Mouse (Mus musculus) liver, postnatal 0 days (tissue): ENCODE measurements around the gene Fscn3. TPM values are rescaled to one million over a fixed set of nuclear protein-coding genes. Genes with fewer than 3 reads are reported as not detected.

ENCODE experiments used
- ATAC-seq: fragments of 200-750 bp; cut with Nextera tagmentation; 2 replicates; pipeline ENCODE4 v1.8.0; 2017; ENCODE audit warnings: mild to moderate bottlenecking, moderate library complexity
- DNase-seq: peaks from one replicate; pipeline ENCODE4 v3.0.0-alpha.2; 2016
- H3K27ac ChIP-seq: fragments of 300-500 bp; sonication (generic); 2 replicates; pipeline ENCODE4 v1.5.1; 2014; ENCODE audit warnings: antibody characterized with exemption, moderate library complexity, mild to moderate bottlenecking, low read depth
- H3K27me3 ChIP-seq: fragments of 300-500 bp; sonication (generic); 2 replicates; pipeline ENCODE4 v1.6.1; 2014; ENCODE audit warnings: low read length, control low read depth, mixed read lengths; ENCODE audit not compliant: insufficient read depth
- H3K36me3 ChIP-seq: fragments of 300-500 bp; sonication (generic); replicated peaks from 2 replicates; pipeline ENCODE4 v1.6.1; 2014; ENCODE audit warnings: mild to moderate bottlenecking, control low read depth, low read length, moderate library complexity, mixed read lengths; ENCODE audit not compliant: insufficient read depth
- H3K4me1 ChIP-seq: fragments of 300-500 bp; sonication (generic); 2 replicates; pipeline ENCODE4 v1.6.1; 2014; ENCODE audit warnings: antibody characterized with exemption, mild to moderate bottlenecking, control low read depth; ENCODE audit not compliant: insufficient read depth
- H3K4me2 ChIP-seq: fragments of 300-500 bp; sonication (generic); 2 replicates; pipeline ENCODE4 v1.6.1; 2014; ENCODE audit warnings: low read depth, mild to moderate bottlenecking, low read length, moderate library complexity, mixed read lengths
- H3K4me3 ChIP-seq: fragments of 300-500 bp; sonication (generic); 2 replicates; pipeline ENCODE4 v1.5.1; 2014; ENCODE audit warnings: low read depth, low read length
- H3K9ac ChIP-seq: fragments of 300-500 bp; sonication (generic); replicated peaks from 2 replicates; pipeline ENCODE4 v1.6.1; 2014; ENCODE audit warnings: mild to moderate bottlenecking, moderate library complexity
- H3K9me3 ChIP-seq: fragments of 300-500 bp; sonication (generic); 2 replicates; pipeline ENCODE4 v1.6.1; 2016; ENCODE audit warnings: mild to moderate bottlenecking, control low read depth, low read length, mixed read lengths
- CTCF ChIP-seq: sonication (generic); IDR thresholded peaks from 2 replicates; pipeline ENCODE4 v1.5.1; 2016; ENCODE audit warnings: antibody characterized with exemption, low read depth
- EP300 ChIP-seq: IDR thresholded peaks from 2 replicates; pipeline ENCODE4 v1.6.1; 2016; ENCODE audit warnings: antibody characterized with exemption, low read depth, mild to moderate bottlenecking
- WGBS: fragments of 180-500 bp; shearing (Covaris S2); extraction: QIAGEN DNeasy Blood & Tissue Kit; methylation state at CpG from one replicate; pipeline ENCODE4 v1.1.7; 2014; ENCODE audit not compliant: insufficient replicate concordance; 5-methylcytosine and 5-hydroxymethylcytosine counted together
- polyA plus RNA-seq: library from polyadenylated mRNA; unstranded; fragments of >200 nt; fragmentation: Nextera tagmentation; extraction: Ambion mirVana; gene quantifications from 2 replicates; pipeline ENCODE4 v1.2.1, GENCODE M21; 2015

Fscn3 gene
- polyA plus RNA-seq, 1 experiment from 2014 or later = 0.06 TPM

DNA sequence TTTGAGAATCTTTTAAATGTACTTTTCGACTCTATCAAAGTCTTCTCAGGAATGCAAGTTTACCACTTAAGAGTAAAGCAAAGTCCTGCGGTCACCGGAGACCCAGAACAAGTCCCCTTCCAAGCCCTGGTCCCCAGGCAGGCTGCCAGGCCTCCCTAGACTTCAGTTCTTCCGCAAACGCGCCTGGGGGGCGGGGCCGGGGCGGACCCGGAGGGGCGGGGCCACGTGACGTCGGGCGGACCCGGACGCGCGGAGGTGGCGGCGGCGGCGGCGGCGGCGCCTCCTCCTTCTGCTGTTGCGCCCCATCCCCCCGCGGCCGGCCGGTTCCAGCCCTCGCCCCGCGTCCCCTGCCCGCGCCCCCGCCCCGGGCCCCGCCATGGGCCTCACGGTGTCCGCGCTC is 4.3 kb upstream of the Fscn3 start, which contains the start of gene Arf5:
Arf5 (plus strand) TSS at position 248 of the 400 bp plus-strand sequence.
- no peaks in the 10 kb centered on the region for H3K27me3 ChIP-seq
- no peaks in the 10 kb centered on the region for H3K9me3 ChIP-seq
- TF ChIP-seq EP300 (no peak), CTCF (no peak)
- H3K36me3 ChIP-seq = peaks cover 24% of the 10 kb centered on the region
- H3K9ac ChIP-seq = peak within 1 kb of the TSS; percentile 98
- 1% methylated on average over 33 of the region's 42 CpGs for WGBS
- H3K4me3 ChIP-seq = peak within 1 kb of the TSS; percentile 98
- H3K27ac ChIP-seq = peak within 1 kb of the TSS; percentile 91
- ATAC-seq = peak; percentile 57
- H3K4me2 ChIP-seq = peak within 1 kb of the TSS; percentile 93
- H3K4me1 ChIP-seq = peaks cover 47% of the 10 kb centered on the region
- DNase-seq = peak; percentile 98

DNA sequence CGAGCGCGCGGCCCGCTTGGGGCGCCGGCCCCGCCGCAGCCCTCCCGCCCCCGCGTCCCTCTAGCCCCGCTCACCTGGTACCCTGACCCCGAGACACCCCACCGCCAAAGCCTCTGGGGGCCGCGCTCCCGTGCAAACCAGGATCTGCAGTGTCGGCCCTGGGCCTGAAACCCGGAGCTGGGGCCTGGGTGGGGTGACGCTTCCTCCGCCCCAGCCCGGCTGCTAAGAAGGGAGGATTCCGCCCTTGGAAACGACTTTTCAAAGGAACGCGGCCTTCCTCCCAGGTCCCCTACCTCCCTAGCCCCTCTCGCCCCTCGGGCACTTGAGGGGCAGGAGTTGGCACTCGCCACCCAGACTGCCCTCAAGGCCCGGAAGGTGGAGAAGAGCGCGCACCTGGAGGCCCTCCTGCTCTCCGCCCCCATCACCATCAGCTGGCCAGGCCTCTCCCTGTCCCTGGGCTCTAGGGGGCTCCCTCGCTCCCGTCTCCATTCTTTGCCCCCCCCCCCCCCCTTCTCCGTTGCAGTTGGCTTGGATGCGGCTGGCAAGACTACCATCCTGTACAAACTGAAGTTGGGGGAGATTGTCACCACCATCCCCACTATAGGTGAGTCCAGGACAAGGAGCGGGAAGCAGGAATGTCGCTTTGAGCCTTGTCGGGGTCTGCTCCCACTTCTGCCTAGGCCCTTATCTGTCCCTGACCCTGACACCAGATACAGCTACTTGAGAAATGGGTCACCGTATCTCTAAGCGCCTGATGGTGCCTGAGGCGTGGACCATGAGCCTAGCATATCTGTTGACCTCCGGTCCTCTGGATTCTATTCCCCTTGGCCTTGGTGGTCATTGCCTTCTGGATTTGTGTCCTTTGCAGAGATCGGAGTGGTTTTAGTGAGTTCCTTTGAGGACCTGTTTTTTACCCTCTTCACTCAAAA is 3.6 kb upstream of the Fscn3 start:
- TF ChIP-seq EP300 (peak; percentile 90), CTCF (peak; percentile 59)
- Histone ChIP-seq H3K4me3 (peak overlapping the region; percentile 98), H3K9me3 (no peaks in the 10 kb centered on the region), H3K9ac (peak overlapping the region; percentile 98), H3K27me3 (no peaks in the 10 kb centered on the region), H3K4me2 (peak overlapping the region; percentile 75), H3K36me3 (peaks cover 18% of the 10 kb centered on the region), H3K27ac (peak overlapping the region; percentile 91), H3K4me1 (peaks cover 47% of the 10 kb centered on the region)
- peak; percentile 72 for DNase-seq
- WGBS = 7% methylated on average over 36 of the region's 46 CpGs
- ATAC-seq = peak; percentile 46

DNA sequence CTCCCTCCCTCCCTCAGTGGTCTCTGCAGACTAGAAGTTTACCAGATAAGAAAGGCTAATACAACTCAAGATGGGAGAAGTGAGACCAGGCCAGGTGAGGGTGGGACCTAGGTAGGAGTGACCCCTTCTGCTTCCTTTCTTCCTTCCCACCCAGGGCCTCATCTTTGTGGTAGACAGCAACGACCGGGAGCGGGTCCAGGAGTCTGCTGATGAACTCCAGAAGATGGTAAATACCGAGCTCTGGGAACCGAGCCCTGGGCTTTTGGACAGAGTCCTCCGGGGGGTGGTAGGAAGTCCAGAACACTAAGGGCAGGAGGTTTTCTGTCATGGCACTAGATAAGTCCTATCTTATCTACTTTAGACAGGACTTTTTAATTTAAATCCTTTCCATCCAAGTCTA is 2.6 kb upstream of the Fscn3 start:
- WGBS = 61% methylated on average over 6 of the region's 6 CpGs
- peak overlapping the region; percentile 98 for H3K4me3 ChIP-seq
- H3K4me2 ChIP-seq = peak overlapping the region; percentile 75
- ATAC-seq = no peak
- peak overlapping the region; percentile 91; the same call in 1 of the 2 replicates for H3K27ac ChIP-seq
- H3K27me3 ChIP-seq = no peaks in the 10 kb centered on the region
- DNase-seq = no peak
- peaks cover 37% of the 10 kb centered on the region for H3K4me1 ChIP-seq
- TF ChIP-seq CTCF = no peak
- no peak for TF ChIP-seq EP300
- no peaks in the 10 kb centered on the region for H3K9me3 ChIP-seq
- H3K36me3 ChIP-seq = peaks cover 18% of the 10 kb centered on the region
- H3K9ac ChIP-seq = peak overlapping the region; percentile 98

DNA sequence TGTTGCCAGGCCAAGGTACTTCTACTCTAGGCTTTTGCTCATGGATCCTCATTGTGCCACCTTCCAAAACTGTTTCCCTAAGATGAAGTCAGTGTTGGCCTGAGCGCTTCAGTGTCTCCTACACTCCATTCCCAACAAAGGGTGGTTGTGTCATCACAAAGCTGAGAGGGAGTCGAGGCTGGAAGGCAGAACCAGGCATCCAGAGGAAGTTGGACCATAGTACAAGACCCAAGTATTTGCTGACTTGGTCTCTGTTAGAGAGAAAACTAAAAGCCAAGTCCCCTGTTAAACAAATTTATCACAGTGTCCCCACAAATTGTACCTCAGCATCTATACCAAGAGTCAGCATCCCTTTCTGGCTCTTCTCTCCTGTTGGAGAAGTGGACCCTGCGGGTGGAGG is 701 bp downstream of the Fscn3 start, which contains the start of gene Gcc1:
Gcc1 (minus strand) TSS at position 101 of the 400 bp plus-strand sequence.
- no peak within 1 kb of the TSS for H3K4me3 ChIP-seq
- H3K4me1 ChIP-seq = peaks cover 19% of the 10 kb centered on the region
- ATAC-seq = no peak
- no peaks in the 10 kb centered on the region for H3K9me3 ChIP-seq
- H3K9ac ChIP-seq = no peak within 1 kb of the TSS
- peaks cover 18% of the 10 kb centered on the region for H3K36me3 ChIP-seq
- no peaks in the 10 kb centered on the region for H3K27me3 ChIP-seq
- 85% methylated on average over 3 of the region's 3 CpGs for WGBS
- DNase-seq = no peak
- no peak for TF ChIP-seq EP300
- TF ChIP-seq CTCF = no peak
- H3K27ac ChIP-seq = no peak within 1 kb of the TSS
- H3K4me2 ChIP-seq = no peak within 1 kb of the TSS

DNA sequence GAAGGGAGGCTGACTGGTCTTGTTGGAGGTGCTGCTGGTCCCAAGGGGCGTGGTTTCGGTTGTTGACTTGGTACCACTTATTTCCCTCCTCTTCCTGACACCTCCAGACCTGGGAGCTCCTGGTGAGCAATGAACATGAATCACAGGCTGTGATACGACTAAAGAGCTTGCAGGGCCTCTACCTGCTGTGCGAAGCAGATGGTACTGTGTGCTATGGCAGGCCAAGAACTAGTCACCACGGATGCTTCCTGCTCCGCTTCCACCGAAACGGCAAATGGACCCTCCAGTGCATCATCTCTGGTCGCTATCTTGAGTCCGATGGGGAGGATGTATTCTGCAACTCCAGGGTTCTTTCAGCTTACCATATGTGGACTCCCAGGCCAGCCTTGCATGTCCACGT is 2.3 kb downstream of the Fscn3 start:
- H3K4me2 ChIP-seq = no peak overlapping the region

DNA sequence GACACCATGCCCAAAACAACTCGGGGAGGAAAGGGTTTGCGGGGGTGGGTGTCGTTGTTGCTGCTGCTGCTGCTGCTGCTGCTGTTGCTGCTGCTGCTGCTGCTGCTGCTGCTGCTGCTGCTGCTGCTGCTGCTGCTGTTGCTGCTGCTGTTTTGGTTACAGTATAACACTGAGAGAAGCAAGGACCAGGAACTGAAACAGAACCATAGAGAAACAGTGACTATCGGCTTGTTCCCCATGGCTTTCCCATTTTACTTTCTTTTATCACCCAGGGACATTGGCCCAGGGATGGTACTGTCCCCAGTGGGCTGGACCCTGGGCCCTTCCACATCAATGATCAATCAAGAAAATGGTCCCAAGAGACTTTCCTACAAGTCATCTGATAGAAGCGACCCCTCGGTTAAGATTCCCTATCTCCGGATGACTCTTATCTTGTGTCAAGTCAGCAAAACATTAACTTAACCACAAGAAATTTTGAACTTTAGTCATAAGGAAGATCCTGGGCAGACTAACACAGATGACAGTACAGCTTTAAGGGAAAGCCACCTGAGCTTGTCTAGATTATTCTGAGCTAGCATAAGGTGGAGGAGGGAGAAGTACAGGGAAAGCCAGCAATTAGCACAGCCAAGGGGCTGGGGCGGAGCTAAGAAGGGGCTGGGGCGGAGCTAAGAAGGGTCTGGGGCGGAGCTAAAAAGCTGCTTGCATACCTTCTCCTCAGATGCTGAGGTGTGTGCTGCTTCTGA is 3.4 kb downstream of the Fscn3 start:
- TF ChIP-seq EP300 = no peak
- TF ChIP-seq CTCF = no peak
- Histone ChIP-seq H3K27me3 (no peaks in the 10 kb centered on the region), H3K4me3 (no peak overlapping the region), H3K27ac (no peak overlapping the region), H3K9me3 (no peaks in the 10 kb centered on the region), H3K9ac (no peak overlapping the region), H3K36me3 (peaks cover 12% of the 10 kb centered on the region), H3K4me2 (no peak overlapping the region), H3K4me1 (peaks cover 8% of the 10 kb centered on the region)
- ATAC-seq (no peak), DNase-seq (peak; percentile 21)
- WGBS = 69% methylated on average over 10 of the region's 10 CpGs

More for the DNA sequence above, 2.3 kb downstream of the Fscn3 start:
- Histone ChIP-seq H3K27me3 (no peaks in the 10 kb centered on the region), H3K9ac (no peak overlapping the region), H3K27ac (no peak overlapping the region), H3K36me3 (peaks cover 18% of the 10 kb centered on the region), H3K4me3 (no peak overlapping the region), H3K4me1 (peaks cover 16% of the 10 kb centered on the region), H3K9me3 (no peaks in the 10 kb centered on the region)
- DNase-seq (no peak), ATAC-seq (no peak)
- 85% methylated on average over 11 of the region's 11 CpGs for WGBS
- TF ChIP-seq EP300 (no peak), CTCF (no peak)
